Comparison of ENCODE assay signal across 8 mouse cellular contexts in the genomic region with DNA sequence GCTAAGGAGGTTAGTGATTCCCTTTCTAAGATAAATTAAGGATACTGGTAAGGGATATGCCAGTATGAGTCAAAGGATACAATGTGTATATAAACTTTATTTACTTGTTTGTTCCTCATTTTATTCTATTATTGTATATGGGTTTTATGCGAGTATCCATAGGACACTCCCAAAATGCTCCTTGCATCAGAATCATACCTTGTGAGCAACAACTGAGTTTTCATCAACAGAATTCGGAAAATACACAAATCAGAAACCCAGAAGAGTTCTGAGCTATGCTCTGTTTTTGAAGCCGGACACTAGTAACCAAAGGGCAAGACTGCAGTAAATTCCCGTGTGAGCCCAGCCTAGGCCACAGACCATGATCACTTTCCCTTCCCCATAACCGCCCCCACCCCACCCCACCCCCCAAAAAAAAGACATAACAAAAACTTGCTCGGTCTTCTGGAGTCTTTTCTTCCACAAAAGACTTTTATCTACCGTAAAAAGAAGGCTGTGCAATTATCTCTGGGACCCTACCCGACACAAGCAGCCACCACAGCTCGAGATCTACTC. TPM values are rescaled to one million over a fixed set of nuclear protein-coding genes. Genes with fewer than 3 reads are reported as not detected.
DNase-seq lines count a peak whose midpoint lies in the region; ATAC-seq and TF ChIP-seq lines count a peak whose summit lies in the region.

No protein-coding gene starts in this region.

- peak overlapping the region; percentile 73 for H3K9ac ChIP-seq in kidney, embryonic 15.5 days
- H3K9ac ChIP-seq in hindbrain, embryonic 12.5 days = peak overlapping the region; percentile 84
- peak overlapping the region; percentile 90 for H3K9ac ChIP-seq in midbrain, embryonic 14.5 days (replicated peaks; ENCODE audit: low read length)

- TF ChIP-seq CTCF in bone marrow, adult 2 months (IDR thresholded peaks at IDR 0.05; ENCODE audit: control insufficient read depth, insufficient read depth, low read length) = no peak

- peak overlapping the region; percentile 78 for H3K4me2 ChIP-seq in kidney, embryonic 15.5 days
- H3K4me2 ChIP-seq in hindbrain, embryonic 12.5 days (replicated peaks) = peak overlapping the region; percentile 84
- peak overlapping the region; percentile 93 for H3K4me2 ChIP-seq in midbrain, embryonic 14.5 days (ENCODE audit: low read length)

- H3K9me3 ChIP-seq in kidney, embryonic 15.5 days (replicated peaks) = no peaks in the 10 kb centered on the region
- no peaks in the 10 kb centered on the region for H3K9me3 ChIP-seq in hindbrain, embryonic 12.5 days (replicated peaks)
- no peaks in the 10 kb centered on the region for H3K9me3 ChIP-seq in midbrain, embryonic 14.5 days (ENCODE audit: control insufficient read depth, low read length)

- H3K27ac ChIP-seq in kidney, embryonic 15.5 days = no peak overlapping the region
- peak overlapping the region; percentile 43; the same call in 1 of the 2 replicates for H3K27ac ChIP-seq in bone marrow, adult 2 months (ENCODE audit: control insufficient read depth, insufficient read depth, low read depth, low read length, poor library complexity)
- peak overlapping the region; percentile 83 for H3K27ac ChIP-seq in hindbrain, embryonic 12.5 days
- H3K27ac ChIP-seq in midbrain, embryonic 14.5 days (replicated peaks; ENCODE audit: low read depth, low read length) = peak overlapping the region; percentile 85; the same call in 1 of the 2 replicates

- no peak for DNase-seq in kidney, postnatal 10 days
- no peak for DNase-seq in midbrain, embryonic 14.5 days
- no peak for DNase-seq in embryo, embryonic 10 days (ENCODE audit: low spot score)
- DNase-seq in thymus, postnatal 0 days (ENCODE audit: low spot score) = no peak

- 15% methylated on average over 9 of the region's 9 CpGs for WGBS in kidney, embryonic 15.5 days
- 5% methylated on average over 9 of the region's 9 CpGs for whole genome bisulfite sequencing in bone marrow, adult 2 months
- WGBS in hindbrain, embryonic 12.5 days = 18% methylated on average over 9 of the region's 9 CpGs
- WGBS in midbrain, embryonic 14.5 days = 15% methylated on average over 9 of the region's 9 CpGs

- H3K4me1 ChIP-seq in kidney, embryonic 15.5 days = peaks cover 11% of the 10 kb centered on the region
- H3K4me1 ChIP-seq in bone marrow, adult 2 months (ENCODE audit: control insufficient read depth, insufficient read depth, low read length) = peaks cover 3% of the 10 kb centered on the region; the same call in 1 of the 2 replicates
- H3K4me1 ChIP-seq in hindbrain, embryonic 12.5 days = peaks cover 10% of the 10 kb centered on the region
- H3K4me1 ChIP-seq in midbrain, embryonic 14.5 days (ENCODE audit: control insufficient read depth, insufficient read depth, low read length) = peaks cover 12% of the 10 kb centered on the region

- H3K27me3 ChIP-seq in kidney, embryonic 15.5 days = no peaks in the 10 kb centered on the region
- no peaks in the 10 kb centered on the region for H3K27me3 ChIP-seq in hindbrain, embryonic 12.5 days
- H3K27me3 ChIP-seq in midbrain, embryonic 14.5 days (ENCODE audit: control insufficient read depth, insufficient read depth, low read length) = no peaks in the 10 kb centered on the region

- TF ChIP-seq POLR2A in bone marrow, adult 2 months (IDR thresholded peaks at IDR 0.05; ENCODE audit: borderline replicate concordance, control insufficient read depth, low read depth, low read length) = no peak

- H3K36me3 ChIP-seq in kidney, embryonic 15.5 days = no peaks in the 10 kb centered on the region
- no peaks in the 10 kb centered on the region for H3K36me3 ChIP-seq in hindbrain, embryonic 12.5 days
- no peaks in the 10 kb centered on the region for H3K36me3 ChIP-seq in midbrain, embryonic 14.5 days (ENCODE audit: control insufficient read depth, insufficient read depth, low read length)

- peak overlapping the region; percentile 72 for H3K4me3 ChIP-seq in kidney, embryonic 15.5 days (replicated peaks)
- H3K4me3 ChIP-seq in bone marrow, adult 2 months (replicated peaks; ENCODE audit: control insufficient read depth, low read depth, low read length) = peak overlapping the region; percentile 96
- peak overlapping the region; percentile 79 for H3K4me3 ChIP-seq in hindbrain, embryonic 12.5 days
- H3K4me3 ChIP-seq in midbrain, embryonic 14.5 days (replicated peaks; ENCODE audit: low read depth, low read length) = peak overlapping the region; percentile 79

- peak; percentile 49 for ATAC-seq in kidney, embryonic 15.5 days (replicated peaks; ENCODE audit: low FRiP score)
- ATAC-seq in hindbrain, embryonic 12.5 days (ENCODE audit: low FRiP score) = peak; percentile 29
- peak; percentile 28 for ATAC-seq in midbrain, embryonic 14.5 days (ENCODE audit: low FRiP score, low TSS enrichment)
- ATAC-seq in megakaryocyte progenitor cell, adult 5-6 weeks (replicated peaks; ENCODE audit: poor library complexity) = no peak

RNA-seq across cellular contexts. Expression of a gene that starts 0.4 kb away (rescaled TPM):
- 36.1 and 36.3 TPM in 2 replicates for polyA plus RNA-seq in kidney, embryonic 15.5 days (2015; fragmentation: Nextera tagmentation; extraction: Ambion mirVana)
- 10.9 and 12.7 TPM in 2 replicates for polyA plus RNA-seq in bone marrow, adult 2 months (2011; ENCODE audit: insufficient read depth, insufficient read length, low replicate concordance, missing spikeins)
- 27.6 and 27.7 TPM in 2 replicates for polyA plus RNA-seq in hindbrain, embryonic 12.5 days (2016; fragmentation: Nextera tagmentation; extraction: Ambion mirVana)
- 22.8 and 28.8 TPM in 2 replicates for polyA plus RNA-seq in midbrain, embryonic 14.5 days (2014; fragmentation: Nextera tagmentation; extraction: Ambion mirVana)
- total RNA-seq in megakaryocyte progenitor cell, adult 5-6 weeks (2015) = 37.4 and 38.0 TPM in 2 replicates
- 27.2 and 31.9 TPM in 2 replicates for total RNA-seq in megakaryocyte progenitor cell, adult 5-6 weeks (2017)
- 63.6 and 67.6 TPM in 2 replicates for polyA plus RNA-seq in thymus, postnatal 0 days (2015; fragmentation: Nextera tagmentation; extraction: Ambion mirVana)

RNA-seq across cellular contexts. Expression of a gene that starts 0.9 kb away (rescaled TPM):
- 2.5 and 3.7 TPM in 2 replicates for polyA plus RNA-seq in kidney, embryonic 15.5 days (2015; fragmentation: Nextera tagmentation; extraction: Ambion mirVana)
- polyA plus RNA-seq in bone marrow, adult 2 months (2011; ENCODE audit: insufficient read depth, insufficient read length, low replicate concordance, missing spikeins) = 2.3 and 3.6 TPM in 2 replicates
- 1.6 and 1.8 TPM in 2 replicates for polyA plus RNA-seq in hindbrain, embryonic 12.5 days (2016; fragmentation: Nextera tagmentation; extraction: Ambion mirVana)
- polyA plus RNA-seq in midbrain, embryonic 14.5 days (2014; fragmentation: Nextera tagmentation; extraction: Ambion mirVana) = 1.3 TPM in 2 replicates
- total RNA-seq in megakaryocyte progenitor cell, adult 5-6 weeks (2015) = 13.8 and 14.1 TPM in 2 replicates
- total RNA-seq in megakaryocyte progenitor cell, adult 5-6 weeks (2017) = 7.7 and 7.8 TPM in 2 replicates
- polyA plus RNA-seq in thymus, postnatal 0 days (2015; fragmentation: Nextera tagmentation; extraction: Ambion mirVana) = 2.2 and 3.0 TPM in 2 replicates
